Mouse (Mus musculus) C2C12 (cell line): Measurements from ENCODE around the gene Nit1.

ENCODE experiments used
- CTCF ChIP-seq: IDR thresholded peaks from one replicate; pipeline ENCODE4 v1.5.1; 2011; ENCODE audit not compliant: control insufficient read depth, insufficient read depth, insufficient read length
- MAX ChIP-seq: IDR thresholded peaks from one replicate; pipeline ENCODE4 v1.6.1; 2011; ENCODE audit warnings: mild to moderate bottlenecking, control low read depth
- MYOD1 ChIP-seq: IDR thresholded peaks from one replicate; pipeline ENCODE4 v1.6.1; 2011; ENCODE audit warnings: low read depth; ENCODE audit not compliant: control insufficient read depth, insufficient read length
- MYOG ChIP-seq: IDR thresholded peaks from one replicate; pipeline ENCODE4 v1.6.1; 2011; ENCODE audit not compliant: control insufficient read depth, insufficient read length; ENCODE audit errors: extremely low read depth
- USF1 ChIP-seq: IDR thresholded peaks from one replicate; pipeline ENCODE4 v1.6.1; 2011; ENCODE audit warnings: low read depth, mild to moderate bottlenecking, control low read depth, moderate library complexity

DNA sequence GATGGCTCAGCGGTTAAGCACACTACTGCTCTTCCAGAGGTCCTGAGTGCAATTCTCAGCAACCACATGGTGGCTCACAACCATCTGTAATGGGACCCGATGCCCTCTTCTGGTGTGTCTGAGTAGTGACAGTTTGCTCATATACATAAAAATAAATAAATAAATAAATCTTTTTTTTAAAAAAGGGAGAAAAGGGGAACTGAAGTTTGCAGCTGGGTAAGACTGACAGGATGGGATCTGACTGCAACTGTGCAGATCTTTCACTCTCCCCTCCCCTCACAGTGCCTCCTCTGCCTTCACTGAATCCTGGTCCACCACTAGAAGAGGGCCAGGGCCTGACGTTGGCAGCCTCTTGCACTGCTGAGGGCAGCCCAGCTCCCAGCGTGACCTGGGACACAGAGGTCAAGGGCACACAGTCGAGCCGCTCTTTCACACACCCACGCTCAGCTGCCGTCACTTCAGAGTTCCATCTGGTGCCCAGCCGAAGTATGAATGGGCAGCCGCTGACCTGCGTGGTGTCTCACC is 36.7 kb upstream of the Nit1 start:
- no peak for TF ChIP-seq CTCF
- TF ChIP-seq USF1 = no peak
- no peak for TF ChIP-seq MYOD1
- TF ChIP-seq MAX = no peak
- no peak for TF ChIP-seq MYOG
